Mouse (Mus musculus): Measurements from ENCODE around the gene Gm10220.

- TF ChIP-seq CTCF (IDR thresholded peaks at IDR 0.05), result no peak
- no peak for TF ChIP-seq EP300 (IDR thresholded peaks at IDR 0.05)
These were observed 44.6 kb upstream of the Gm10220 start for GRCm38 (mm10) chr5:26165791-26166165.
